Mouse (Mus musculus): Measurements from ENCODE around the gene Vav1. TPM values are rescaled to one million over a fixed set of nuclear protein-coding genes. Genes with fewer than 3 reads are reported as not detected.

Vav1 gene
- polyA plus RNA-seq, 1 experiment = not detected

- no peaks in the 10 kb centered on the region for H3K27me3 ChIP-seq (ENCODE audit: control insufficient read depth, insufficient read depth, insufficient read length)
- peaks cover 5% of the 10 kb centered on the region for H3K36me3 ChIP-seq (ENCODE audit: control insufficient read depth, insufficient read depth)
- peak within 1 kb of the TSS; percentile 79 for H3K4me3 ChIP-seq
- TF ChIP-seq MYOG (IDR thresholded peaks at IDR 0.05; ENCODE audit: control insufficient read depth in 1 of 3, insufficient read depth in 1 of 3, insufficient read length in 2 of 3, low read depth in 2 of 3) (peak in 1 of 3 experiments; percentile 36), MYOD1 (IDR thresholded peaks at IDR 0.05; ENCODE audit: control insufficient read depth in 1 of 3, insufficient read length in 2 of 3, low read depth in 2 of 3) (peak in 1 of 3 experiments; percentile 26), MAX (IDR thresholded peaks at IDR 0.05; ENCODE audit: low read depth) (no peak)
- H3ac ChIP-seq (ENCODE audit: control insufficient read depth, insufficient read length) = peak within 1 kb of the TSS; percentile 24
- peak within 1 kb of the TSS; percentile 100 for H3K4me2 ChIP-seq (ENCODE audit: low read depth)
- peaks cover 17% of the 10 kb centered on the region for H3K79me2 ChIP-seq (ENCODE audit: control insufficient read depth, insufficient read depth)
These were observed 30.6 kb upstream of the Vav1 start, which contains the start of gene Gpr108 for GRCm38 (mm10) chr17:57248201-57248699. Gene Gpr108 (minus strand): TSS chr17:57248446.

GRCm38 (mm10) chr17:57248771-57249170 lies 30.1 kb upstream of the Vav1 start:
- Histone ChIP-seq H3K27me3 (ENCODE audit: control insufficient read depth, insufficient read depth, insufficient read length) (no peaks in the 10 kb centered on the region), H3K4me2 (ENCODE audit: low read depth) (peak overlapping the region; percentile 100), H3K36me3 (ENCODE audit: control insufficient read depth, insufficient read depth) (no peaks in the 10 kb centered on the region), H3ac (ENCODE audit: control insufficient read depth, insufficient read length) (peak overlapping the region; percentile 24), H3K79me2 (ENCODE audit: control insufficient read depth, insufficient read depth) (peaks cover 17% of the 10 kb centered on the region), H3K4me3 (peak overlapping the region; percentile 79)
- TF ChIP-seq TCF3 (IDR thresholded peaks at IDR 0.05; ENCODE audit: insufficient read length, low read depth) (no peak), MYOG (IDR thresholded peaks at IDR 0.05; ENCODE audit: control insufficient read depth in 1 of 3, insufficient read depth in 1 of 3, insufficient read length in 2 of 3, low read depth in 2 of 3) (no peak), USF1 (IDR thresholded peaks at IDR 0.05; ENCODE audit: low read depth) (no peak), CEBPB (IDR thresholded peaks at IDR 0.05; ENCODE audit: insufficient read depth, poor library complexity, severe bottlenecking) (no peak), MAX (IDR thresholded peaks at IDR 0.05; ENCODE audit: low read depth) (no peak), E2F4 (IDR thresholded peaks at IDR 0.05; ENCODE audit: insufficient read depth) (no peak), TCF12 (IDR thresholded peaks at IDR 0.05; ENCODE audit: insufficient read depth, poor library complexity, severe bottlenecking) (no peak), POLR2A (IDR thresholded peaks at IDR 0.05; ENCODE audit: insufficient read length, low read depth) (no peak), POLR2AphosphoS2 (IDR thresholded peaks at IDR 0.05; ENCODE audit: insufficient read length, low read depth) (no peak), SRF (IDR thresholded peaks at IDR 0.05; ENCODE audit: control insufficient read depth, insufficient read length, low read depth) (no peak)

GRCm38 (mm10) chr17:57249186-57250181 lies 29.4 kb upstream of the Vav1 start, which contains the start of gene Trip10:
Gene Trip10 (plus strand): TSS chr17:57249455.
- peak; percentile 56 for TF ChIP-seq SRF (IDR thresholded peaks at IDR 0.05; ENCODE audit: control insufficient read depth, insufficient read length, low read depth)
- TF ChIP-seq POLR2A (IDR thresholded peaks at IDR 0.05; ENCODE audit: insufficient read length, low read depth) = peak; percentile 93
- no peak for TF ChIP-seq MYOD1 (IDR thresholded peaks at IDR 0.05; ENCODE audit: control insufficient read depth in 1 of 3, insufficient read length in 2 of 3, low read depth in 2 of 3)
- TF ChIP-seq CEBPB (IDR thresholded peaks at IDR 0.05; ENCODE audit: insufficient read depth, poor library complexity, severe bottlenecking) = no peak
- TF ChIP-seq TCF3 (IDR thresholded peaks at IDR 0.05; ENCODE audit: insufficient read length, low read depth) = no peak
- no peak for TF ChIP-seq REST (IDR thresholded peaks at IDR 0.05; ENCODE audit: insufficient read depth, insufficient read length)
- peak; percentile 33 for TF ChIP-seq USF1 (IDR thresholded peaks at IDR 0.05; ENCODE audit: low read depth)
- no peak for TF ChIP-seq E2F4 (IDR thresholded peaks at IDR 0.05; ENCODE audit: insufficient read depth)
- no peak for TF ChIP-seq MAX (IDR thresholded peaks at IDR 0.05; ENCODE audit: low read depth)
- TF ChIP-seq TCF12 (IDR thresholded peaks at IDR 0.05; ENCODE audit: insufficient read depth, poor library complexity, severe bottlenecking) = no peak
- peak; percentile 96 for TF ChIP-seq POLR2AphosphoS2 (IDR thresholded peaks at IDR 0.05; ENCODE audit: insufficient read length, low read depth)
- Histone ChIP-seq H3ac (ENCODE audit: control insufficient read depth, insufficient read length) (peak within 1 kb of the TSS; percentile 24), H3K27me3 (ENCODE audit: control insufficient read depth, insufficient read depth, insufficient read length) (no peaks in the 10 kb centered on the region), H3K36me3 (ENCODE audit: control insufficient read depth, insufficient read depth) (no peaks in the 10 kb centered on the region), H3K4me2 (ENCODE audit: low read depth) (peak within 1 kb of the TSS; percentile 100), H3K4me3 (peak within 1 kb of the TSS; percentile 79), H3K79me2 (ENCODE audit: control insufficient read depth, insufficient read depth) (peaks cover 17% of the 10 kb centered on the region)

- H3K27me3 ChIP-seq (ENCODE audit: control insufficient read depth, insufficient read depth, insufficient read length) = no peaks in the 10 kb centered on the region
- no peaks in the 10 kb centered on the region for H3K36me3 ChIP-seq (ENCODE audit: control insufficient read depth, insufficient read depth)
- H3K4me2 ChIP-seq (ENCODE audit: low read depth) = peak overlapping the region; percentile 93
- H3ac ChIP-seq (ENCODE audit: control insufficient read depth, insufficient read length) = peak overlapping the region; percentile 9
- no peak for TF ChIP-seq REST (IDR thresholded peaks at IDR 0.05; ENCODE audit: insufficient read depth, insufficient read length)
- no peak for TF ChIP-seq TCF12 (IDR thresholded peaks at IDR 0.05; ENCODE audit: insufficient read depth, poor library complexity, severe bottlenecking)
- no peak for TF ChIP-seq SRF (IDR thresholded peaks at IDR 0.05; ENCODE audit: control insufficient read depth, insufficient read length, low read depth)
- no peak for TF ChIP-seq E2F4 (IDR thresholded peaks at IDR 0.05; ENCODE audit: insufficient read depth)
- no peak for TF ChIP-seq POLR2A (IDR thresholded peaks at IDR 0.05; ENCODE audit: insufficient read length, low read depth)
- TF ChIP-seq TCF3 (IDR thresholded peaks at IDR 0.05; ENCODE audit: insufficient read length, low read depth) = no peak
- H3K4me3 ChIP-seq = peak overlapping the region; percentile 79
- H3K79me2 ChIP-seq (ENCODE audit: control insufficient read depth, insufficient read depth) = peaks cover 17% of the 10 kb centered on the region
These were observed 28.3 kb upstream of the Vav1 start for GRCm38 (mm10) chr17:57250461-57251160.
